Comparison of ENCODE assay signal across 8 mouse cellular contexts in genomic region chr17:28328946-28329345, GRCm38 (mm10). TPM values are rescaled to one million over a fixed set of nuclear protein-coding genes. Genes with fewer than 3 reads are reported as not detected.
A peak's percentile ranks its signal among the peaks of the same experiment; 100 is the strongest.
DNase-seq lines count a peak whose midpoint lies in the region; ATAC-seq lines count a peak whose summit lies in the region.

No protein-coding gene starts in this region.

- peak overlapping the region; percentile 80 for H3K4me2 ChIP-seq in lung, embryonic 16.5 days (ENCODE audit: low read depth, low read length)
- peak overlapping the region; percentile 76 for H3K4me2 ChIP-seq in embryonic facial prominence, embryonic 15.5 days (replicated peaks)
- H3K4me2 ChIP-seq in kidney, embryonic 16.5 days (replicated peaks; ENCODE audit: low read depth, low read length): peak overlapping the region; percentile 98
- peak overlapping the region; percentile 92 for H3K4me2 ChIP-seq in midbrain, embryonic 14.5 days (ENCODE audit: low read length)

- peak overlapping the region; percentile 96 for H3K27ac ChIP-seq in lung, embryonic 16.5 days (ENCODE audit: low read length)
- H3K27ac ChIP-seq in embryonic facial prominence, embryonic 15.5 days (replicated peaks): peak overlapping the region; percentile 98
- peak overlapping the region; percentile 97 for H3K27ac ChIP-seq in kidney, embryonic 16.5 days (ENCODE audit: low read length)
- peak overlapping the region; percentile 95 for H3K27ac ChIP-seq in midbrain, embryonic 14.5 days (replicated peaks; ENCODE audit: low read depth, low read length)

- ATAC-seq in lung, embryonic 16.5 days (ENCODE audit: low read depth): peak; percentile 12; the same call in 1 of the 2 replicates
- ATAC-seq in embryonic facial prominence, embryonic 15.5 days (ENCODE audit: insufficient number of reproducible peaks, low FRiP score, low TSS enrichment, low read depth): no peak
- ATAC-seq in kidney, embryonic 16.5 days (ENCODE audit: low FRiP score, low TSS enrichment): no peak
- ATAC-seq in midbrain, embryonic 14.5 days (ENCODE audit: low FRiP score, low TSS enrichment): peak; percentile 19

- peak overlapping the region; percentile 100 for H3K9ac ChIP-seq in lung, embryonic 16.5 days (ENCODE audit: low read length)
- H3K9ac ChIP-seq in embryonic facial prominence, embryonic 15.5 days: peak overlapping the region; percentile 99
- peak overlapping the region; percentile 100 for H3K9ac ChIP-seq in kidney, embryonic 16.5 days (replicated peaks; ENCODE audit: low read length)
- H3K9ac ChIP-seq in midbrain, embryonic 14.5 days (replicated peaks; ENCODE audit: low read length): peak overlapping the region; percentile 94

- H3K9me3 ChIP-seq in lung, embryonic 16.5 days (ENCODE audit: control insufficient read depth, low read length): peaks cover 4% of the 10 kb centered on the region; the same call in 1 of the 2 replicates
- H3K9me3 ChIP-seq in embryonic facial prominence, embryonic 15.5 days (replicated peaks): no peaks in the 10 kb centered on the region
- H3K9me3 ChIP-seq in kidney, embryonic 16.5 days (ENCODE audit: low read length): no peaks in the 10 kb centered on the region
- H3K9me3 ChIP-seq in midbrain, embryonic 14.5 days (ENCODE audit: control insufficient read depth, low read length): no peaks in the 10 kb centered on the region

- H3K4me1 ChIP-seq in lung, embryonic 16.5 days (replicated peaks; ENCODE audit: control insufficient read depth, insufficient read depth, low read length): peaks cover 28% of the 10 kb centered on the region
- H3K4me1 ChIP-seq in embryonic facial prominence, embryonic 15.5 days: peaks cover 48% of the 10 kb centered on the region
- peaks cover 57% of the 10 kb centered on the region for H3K4me1 ChIP-seq in kidney, embryonic 16.5 days (ENCODE audit: insufficient read depth, low read length)
- H3K4me1 ChIP-seq in midbrain, embryonic 14.5 days (ENCODE audit: control insufficient read depth, insufficient read depth, low read length): peaks cover 15% of the 10 kb centered on the region

- H3K4me3 ChIP-seq in lung, embryonic 16.5 days (ENCODE audit: low read length): peak overlapping the region; percentile 96
- H3K4me3 ChIP-seq in embryonic facial prominence, embryonic 15.5 days (replicated peaks): peak overlapping the region; percentile 78
- peak overlapping the region; percentile 98 for H3K4me3 ChIP-seq in kidney, embryonic 16.5 days (ENCODE audit: low read length)
- H3K4me3 ChIP-seq in midbrain, embryonic 14.5 days (replicated peaks; ENCODE audit: low read depth, low read length): peak overlapping the region; percentile 77

- DNase-seq in lung, postnatal 25 days (ENCODE audit: low spot score): no peak
- no peak for DNase-seq in midbrain, embryonic 14.5 days
- DNase-seq in retina, postnatal 1 day: no peak
- DNase-seq in cerebellum, adult 9-10 months: no peak
- DNase-seq in ovary, adult 18-20 months (ENCODE audit: low spot score): no peak

- peaks cover 35% of the 10 kb centered on the region for H3K36me3 ChIP-seq in lung, embryonic 16.5 days (ENCODE audit: control insufficient read depth, insufficient read depth, low read length)
- peaks cover 53% of the 10 kb centered on the region for H3K36me3 ChIP-seq in embryonic facial prominence, embryonic 15.5 days
- peaks cover 45% of the 10 kb centered on the region for H3K36me3 ChIP-seq in kidney, embryonic 16.5 days (ENCODE audit: insufficient read depth, low read length)
- peaks cover 37% of the 10 kb centered on the region for H3K36me3 ChIP-seq in midbrain, embryonic 14.5 days (ENCODE audit: control insufficient read depth, insufficient read depth, low read length)

- no peaks in the 10 kb centered on the region for H3K27me3 ChIP-seq in lung, embryonic 16.5 days (ENCODE audit: control insufficient read depth, insufficient read depth, low read depth, low read length)
- H3K27me3 ChIP-seq in embryonic facial prominence, embryonic 15.5 days: no peaks in the 10 kb centered on the region
- no peaks in the 10 kb centered on the region for H3K27me3 ChIP-seq in kidney, embryonic 16.5 days (ENCODE audit: insufficient read depth, low read length)
- H3K27me3 ChIP-seq in midbrain, embryonic 14.5 days (ENCODE audit: control insufficient read depth, insufficient read depth, low read length): no peaks in the 10 kb centered on the region

- 1% methylated on average over 21 of the region's 25 CpGs for WGBS in lung, embryonic 16.5 days
- WGBS in embryonic facial prominence, embryonic 15.5 days: under 1% methylated on average over 25 of the region's 25 CpGs
- 0% methylated on average over 25 of the region's 25 CpGs for WGBS in kidney, embryonic 16.5 days
- under 1% methylated on average over 25 of the region's 25 CpGs for WGBS in midbrain, embryonic 14.5 days

RNA-seq across cellular contexts. Expression of gene Rpl10a, which starts 0.7 kb away (rescaled TPM):
- polyA plus RNA-seq in lung, embryonic 16.5 days (2015; fragmentation: Nextera tagmentation; extraction: Ambion mirVana): 615 and 635 TPM in 2 replicates
- 620 and 681 TPM in 2 replicates for polyA plus RNA-seq in embryonic facial prominence, embryonic 15.5 days (2015; fragmentation: Nextera tagmentation; extraction: Ambion mirVana)
- polyA plus RNA-seq in kidney, embryonic 16.5 days (2015; fragmentation: Nextera tagmentation; extraction: Ambion mirVana): 543 and 653 TPM in 2 replicates
- 401 and 423 TPM in 2 replicates for polyA plus RNA-seq in midbrain, embryonic 14.5 days (2014; fragmentation: Nextera tagmentation; extraction: Ambion mirVana)

RNA-seq across cellular contexts. Expression of gene Fance, which starts 15.6 kb away (rescaled TPM):
- 22.1 and 32.4 TPM in 2 replicates for polyA plus RNA-seq in lung, embryonic 16.5 days (2015; fragmentation: Nextera tagmentation; extraction: Ambion mirVana)
- polyA plus RNA-seq in embryonic facial prominence, embryonic 15.5 days (2015; fragmentation: Nextera tagmentation; extraction: Ambion mirVana): 37.6 and 38.5 TPM in 2 replicates
- polyA plus RNA-seq in kidney, embryonic 16.5 days (2015; fragmentation: Nextera tagmentation; extraction: Ambion mirVana): 32.3 and 34.0 TPM in 2 replicates
- 19.5 and 24.3 TPM in 2 replicates for polyA plus RNA-seq in midbrain, embryonic 14.5 days (2014; fragmentation: Nextera tagmentation; extraction: Ambion mirVana)

RNA-seq across cellular contexts. Expression of gene Tead3, which starts 21.7 kb away (rescaled TPM):
- 11.6 and 12.4 TPM in 2 replicates for polyA plus RNA-seq in lung, embryonic 16.5 days (2015; fragmentation: Nextera tagmentation; extraction: Ambion mirVana)
- 17.9 and 18.8 TPM in 2 replicates for polyA plus RNA-seq in embryonic facial prominence, embryonic 15.5 days (2015; fragmentation: Nextera tagmentation; extraction: Ambion mirVana)
- 10.7 and 11.5 TPM in 2 replicates for polyA plus RNA-seq in kidney, embryonic 16.5 days (2015; fragmentation: Nextera tagmentation; extraction: Ambion mirVana)
- 0.78 and 1.7 TPM in 2 replicates for polyA plus RNA-seq in midbrain, embryonic 14.5 days (2014; fragmentation: Nextera tagmentation; extraction: Ambion mirVana)

RNA-seq across cellular contexts. Expression of gene Tulp1, which starts 36.1 kb away (rescaled TPM):
- 7.6 and 9.3 TPM in 2 replicates for polyA plus RNA-seq in lung, embryonic 16.5 days (2015; fragmentation: Nextera tagmentation; extraction: Ambion mirVana)
- 5.1 and 5.8 TPM in 2 replicates for polyA plus RNA-seq in embryonic facial prominence, embryonic 15.5 days (2015; fragmentation: Nextera tagmentation; extraction: Ambion mirVana)
- 6.4 and 8.7 TPM in 2 replicates for polyA plus RNA-seq in kidney, embryonic 16.5 days (2015; fragmentation: Nextera tagmentation; extraction: Ambion mirVana)
- 1.4 and 1.5 TPM in 2 replicates for polyA plus RNA-seq in midbrain, embryonic 14.5 days (2014; fragmentation: Nextera tagmentation; extraction: Ambion mirVana)

Comparison
In these comparisons a context has a peak if more than half of its experiments do, and no peak if none do; other contexts are left out.
1. ATAC-seq: peak in lung, embryonic 16.5 days (single experiment) and midbrain, embryonic 14.5 days (single experiment); none in embryonic facial prominence, embryonic 15.5 days (single experiment) and kidney, embryonic 16.5 days (single experiment).
2. Peak in every context shown above with its lines, with median percentiles within 50 percentile points of each other: H3K27ac ChIP-seq, H3K4me2 ChIP-seq, H3K4me3 ChIP-seq and H3K9ac ChIP-seq.